Mouse (Mus musculus) embryonic fibroblast, embryonic 13.5 days (primary cell): ENCODE measurements at regions not wholly inside any gene's neighbourhood (a gene's known extent, or its start where the extent isn't known, plus 50 kb on each side); places are given as distances from the start of the nearest gene placed in this dataset.

Source experiments
- CTCF ChIP-seq: IDR thresholded peaks from 2 replicates; pipeline ENCODE4 v1.5.1; 2011; ENCODE audit warnings: mild to moderate bottlenecking, control low read depth, low read length, moderate library complexity, borderline replicate concordance; ENCODE audit not compliant: insufficient read depth
- POLR2A ChIP-seq: IDR thresholded peaks from 2 replicates; pipeline ENCODE4 v1.6.1; 2011; ENCODE audit warnings: low read depth, mild to moderate bottlenecking, control low read depth, low read length, moderate library complexity

DNA sequence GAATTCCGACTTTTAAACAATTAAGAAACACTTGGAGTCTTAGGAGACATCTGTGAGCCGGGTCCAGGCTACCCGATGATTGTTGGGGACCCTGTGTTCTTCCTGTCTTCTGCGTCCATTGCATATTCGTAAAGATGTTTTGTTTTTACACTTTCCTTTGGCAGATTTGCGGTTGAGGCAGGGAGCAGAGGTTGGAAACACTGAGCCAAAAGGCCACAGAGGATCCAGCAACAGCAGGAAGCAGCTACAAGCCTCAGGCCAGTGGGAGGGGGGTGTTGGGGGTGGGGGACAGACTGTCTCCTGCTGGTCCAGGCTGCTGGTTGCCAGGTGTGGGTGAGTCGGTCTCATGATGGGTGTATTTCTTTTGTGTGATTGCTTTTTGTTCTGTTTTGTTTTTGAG is 92.7 kb upstream of the Gm26897 start:
- TF ChIP-seq CTCF (no peak), POLR2A (no peak)
